In the genomic region with DNA sequence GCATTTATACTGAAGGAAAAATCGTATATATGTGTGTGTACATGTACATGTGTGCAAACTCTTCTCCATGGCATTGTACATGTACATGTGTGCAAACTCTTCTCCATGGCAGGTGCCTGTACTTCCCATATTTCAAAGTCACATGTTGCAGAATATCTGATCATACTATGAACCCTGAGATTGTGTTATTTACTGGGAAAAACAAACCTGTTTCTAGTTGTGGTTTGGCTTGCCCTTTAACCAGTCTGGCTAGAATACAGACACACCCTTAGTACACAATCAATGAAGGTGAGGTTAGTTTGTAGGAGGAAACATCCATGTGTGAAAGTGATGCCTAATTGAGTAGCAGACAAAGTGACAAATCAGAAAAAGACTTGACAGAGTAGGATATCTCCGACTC, we compare ENCODE assay signal across 23 mouse cellular contexts.
"Had no signal": no experiment of that assay in that cellular context is flagged by ENCODE, and none has a peak within 500 bp of the region (broad histone marks: within the 10 kb centered on the region; RNA-seq: fewer than 3 reads in every experiment).

No protein-coding gene starts in this region.

- H3K27ac ChIP-seq: kidney, embryonic 15.5 days; limb, embryonic 12.5 days; limb, embryonic 15.5 days; liver, embryonic 14.5 days; midbrain, embryonic 12.5 days; midbrain, embryonic 15.5 days; neural tube, embryonic 12.5 days; neural tube, embryonic 15.5 days; stomach, embryonic 15.5 days had no signal

- H3K9me3 ChIP-seq: kidney, embryonic 15.5 days; limb, embryonic 12.5 days; limb, embryonic 15.5 days; midbrain, embryonic 12.5 days; midbrain, embryonic 15.5 days; neural tube, embryonic 12.5 days; neural tube, embryonic 15.5 days; stomach, embryonic 15.5 days had no signal

- H3K4me3 ChIP-seq: kidney, embryonic 15.5 days; limb, embryonic 12.5 days; limb, embryonic 15.5 days; midbrain, embryonic 12.5 days; midbrain, embryonic 15.5 days; neural tube, embryonic 12.5 days; neural tube, embryonic 15.5 days; stomach, embryonic 15.5 days had no signal

- H3K9ac ChIP-seq: kidney, embryonic 15.5 days; limb, embryonic 12.5 days; limb, embryonic 15.5 days; liver, embryonic 14.5 days; midbrain, embryonic 12.5 days; midbrain, embryonic 15.5 days; neural tube, embryonic 12.5 days; neural tube, embryonic 15.5 days; stomach, embryonic 15.5 days had no signal

- H3K36me3 ChIP-seq: neural tube, embryonic 15.5 days; stomach, embryonic 15.5 days had no signal

- H3K4me2 ChIP-seq: kidney, embryonic 15.5 days; limb, embryonic 12.5 days; limb, embryonic 15.5 days; midbrain, embryonic 12.5 days; midbrain, embryonic 15.5 days; neural tube, embryonic 12.5 days; neural tube, embryonic 15.5 days; stomach, embryonic 15.5 days had no signal

- H3K27me3 ChIP-seq: kidney, embryonic 15.5 days; limb, embryonic 12.5 days; limb, embryonic 15.5 days; midbrain, embryonic 12.5 days; midbrain, embryonic 15.5 days; neural tube, embryonic 12.5 days; neural tube, embryonic 15.5 days; stomach, embryonic 15.5 days had no signal

- ATAC-seq: midbrain, embryonic 15.5 days had no signal

- DNase-seq: kidney, adult 11 months; kidney, adult 8-10 months; kidney, postnatal 10 days; kidney, postnatal 36 days; left cerebral cortex, postnatal 4 days; lung, adult 18-20 months; lung, postnatal 14 days; lung, postnatal 4 days; right cerebral cortex, adult 18-20 months; right cerebral cortex, postnatal 14 days; right cerebral cortex, postnatal 4 days; spleen, adult 18-20 months; thymus, adult 18-20 months; thymus, postnatal 4 days had no signal

- H3K4me1 ChIP-seq: kidney, embryonic 15.5 days; limb, embryonic 12.5 days; limb, embryonic 15.5 days; midbrain, embryonic 12.5 days; midbrain, embryonic 15.5 days; neural tube, embryonic 12.5 days; neural tube, embryonic 15.5 days; stomach, embryonic 15.5 days had no signal
